Mouse (Mus musculus) left cerebral cortex, postnatal 36 days (tissue): ENCODE results near the gene Tmem159. TPM values are rescaled to one million over a fixed set of nuclear protein-coding genes. Genes with fewer than 3 reads are reported as not detected.
A peak's percentile ranks its signal among the peaks of the same experiment; 100 is the strongest.

Experiments used
- DNase-seq, 2 experiments: peaks; one replicate each; pipeline ENCODE4 v3.0.0; 2021 to 2022; ENCODE audit warnings: low spot score in 2 of 2, mixed read lengths in 1 of 2
- intact Hi-C: fragments of 180-260 bp; cut with DNase I; formaldehyde crosslinking; loops from one replicate; pipeline ENCODE4 v1.15.1; 2025
- total RNA-seq, 2 experiments: library from RNA; stranded (reverse); gene quantifications; 2 replicates each; pipeline ENCODE4 v1.2.3; 2021

The Tmem159 gene
- total RNA-seq, 2 experiments from 2014 or later: 13.4 to 14.0 TPM

- intact Hi-C loops: no loop called here
- no peak for DNase-seq
These were observed 25.0 kb downstream of the Tmem159 start for GRCm38 (mm10) chr7:120126976-120127685.

- intact Hi-C loops: no loop called here
- no peak for DNase-seq
These were observed 25.5 kb downstream of the Tmem159 start for GRCm38 (mm10) chr7:120127686-120128059.

GRCm38 (mm10) chr7:120128951-120129350 lies 26.8 kb downstream of the Tmem159 start:
- intact Hi-C loops: no loop called here
- DNase-seq: peak; percentile 17 to 20

- intact Hi-C loops: no loop called here
- DNase-seq: no peak
These were observed 40.6 kb downstream of the Tmem159 start for GRCm38 (mm10) chr7:120142743-120143142.

- intact Hi-C loops: no loop called here
- no peak for DNase-seq
These were observed 43.0 kb downstream of the Tmem159 start, which contains the start of gene Zp2 for GRCm38 (mm10) chr7:120145191-120145590. TSS of gene Zp2 (minus strand) at chr7:120145291.

GRCm38 (mm10) chr7:120150257-120150656 lies 48.1 kb downstream of the Tmem159 start:
- intact Hi-C loops: no loop called here
- no peak for DNase-seq

GRCm38 (mm10) chr7:120150898-120151297 lies 48.7 kb downstream of the Tmem159 start:
- intact Hi-C loops: no loop called here
- DNase-seq: no peak

- no peak for DNase-seq
- intact Hi-C loops: no loop called here
These were observed 54.8 kb downstream of the Tmem159 start for GRCm38 (mm10) chr7:120156841-120157409.

GRCm38 (mm10) chr7:120157575-120158061 lies 55.5 kb downstream of the Tmem159 start:
- no peak for DNase-seq
- intact Hi-C loops: no loop called here

- no peak for DNase-seq
- intact Hi-C loops: no loop called here
These were observed 56.0 kb downstream of the Tmem159 start for GRCm38 (mm10) chr7:120158121-120158613.

- DNase-seq: no peak
- intact Hi-C loops: no loop called here
These were observed 61.6 kb downstream of the Tmem159 start for GRCm38 (mm10) chr7:120163581-120164251.

Other genes with a start within 250 kb of the Tmem159 start
- gene Lyrm1, start 206.5 kb upstream of the Tmem159 start, total RNA-seq: 10 to 100 TPM; 10.9 to 12.9 TPM
- gene Dcun1d3, start 206.1 kb upstream of the Tmem159 start, total RNA-seq: 10 to 100 TPM; 24.4 to 27.0 TPM
- gene Dnah3, start 7.1 kb upstream of the Tmem159 start, total RNA-seq: under 1 TPM; 0.07 to 0.15 TPM
- under 1 TPM; 0.20 to 0.45 TPM for gene Zp2, start 42.9 kb downstream of the Tmem159 start, total RNA-seq
- under 1 TPM; 0.22 to 0.54 TPM for gene Anks4b, start 71.5 kb downstream of the Tmem159 start, total RNA-seq
- gene Crym, start 99.8 kb downstream of the Tmem159 start, total RNA-seq: 10 to 100 TPM; 74.8 to 88.4 TPM
- gene Abca14, start 101.6 kb downstream of the Tmem159 start, total RNA-seq: not detected
- not detected for gene Abca15, start 226.3 kb downstream of the Tmem159 start, total RNA-seq